Mouse (Mus musculus): ENCODE results near the gene Gfi1b.

Gfi1b gene

DNA sequence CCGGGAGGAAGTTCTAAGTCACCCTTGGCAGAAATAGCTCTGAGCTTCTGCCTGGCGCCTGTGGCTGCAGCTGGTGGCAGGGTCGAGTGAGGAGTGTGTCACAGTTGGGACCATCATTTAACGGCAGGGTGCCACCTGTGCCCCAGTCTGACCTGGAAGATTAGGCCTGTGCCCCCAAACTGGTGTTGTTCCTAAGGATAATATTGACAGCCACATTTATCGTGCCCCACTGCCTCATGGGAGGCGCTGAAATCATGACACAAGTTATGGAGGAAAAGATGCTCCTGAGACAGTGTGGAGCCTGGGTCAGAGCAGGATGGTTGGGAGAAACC lies 22.2 kb downstream of the Gfi1b start:
- DNase-seq (ENCODE audit: extremely low spot score, low spot score): no peak

DNA sequence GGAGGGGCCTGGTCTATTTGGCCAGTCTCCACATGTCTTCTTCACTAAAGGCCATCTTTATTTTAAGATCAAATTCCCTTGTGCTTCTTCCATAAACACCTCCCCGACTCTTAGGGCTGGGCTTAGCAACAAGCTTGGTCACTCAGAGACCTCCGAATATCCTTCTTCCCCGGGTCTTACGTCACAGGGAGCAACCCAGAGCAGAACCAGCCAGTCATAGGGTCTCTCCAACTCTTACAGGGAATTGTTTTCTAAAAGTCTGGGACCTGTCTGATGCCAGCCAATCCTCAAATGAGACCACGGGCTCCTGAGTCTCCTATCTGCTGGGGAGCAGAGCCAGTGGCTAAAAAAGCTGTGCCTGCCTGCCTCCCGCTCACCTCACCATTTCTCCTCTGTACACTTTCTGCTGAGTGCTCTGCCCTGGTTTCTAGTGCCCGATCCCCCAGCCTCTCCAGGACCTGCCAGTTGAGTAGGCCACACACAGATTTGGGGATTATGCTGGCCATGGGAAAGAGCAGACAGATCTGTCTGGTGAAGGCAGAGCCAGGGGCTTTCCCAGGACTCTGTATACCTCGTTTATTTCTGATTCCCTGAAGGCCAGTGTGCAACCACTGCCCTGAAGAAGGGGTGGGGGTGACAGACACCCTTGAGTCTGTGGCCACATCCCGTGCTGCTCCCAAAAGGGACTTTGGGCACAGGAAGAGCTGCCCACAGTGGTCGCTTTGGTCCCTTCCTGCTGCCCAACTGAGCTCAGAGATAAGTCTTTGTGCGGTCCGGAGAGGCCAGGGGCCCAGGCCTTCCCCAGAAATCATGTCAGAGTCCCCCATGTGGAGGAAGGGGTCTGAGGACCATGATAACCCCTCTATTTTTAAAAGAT lies 22.9 kb downstream of the Gfi1b start:
- no peak for DNase-seq (ENCODE audit: extremely low spot score, low spot score)

DNA sequence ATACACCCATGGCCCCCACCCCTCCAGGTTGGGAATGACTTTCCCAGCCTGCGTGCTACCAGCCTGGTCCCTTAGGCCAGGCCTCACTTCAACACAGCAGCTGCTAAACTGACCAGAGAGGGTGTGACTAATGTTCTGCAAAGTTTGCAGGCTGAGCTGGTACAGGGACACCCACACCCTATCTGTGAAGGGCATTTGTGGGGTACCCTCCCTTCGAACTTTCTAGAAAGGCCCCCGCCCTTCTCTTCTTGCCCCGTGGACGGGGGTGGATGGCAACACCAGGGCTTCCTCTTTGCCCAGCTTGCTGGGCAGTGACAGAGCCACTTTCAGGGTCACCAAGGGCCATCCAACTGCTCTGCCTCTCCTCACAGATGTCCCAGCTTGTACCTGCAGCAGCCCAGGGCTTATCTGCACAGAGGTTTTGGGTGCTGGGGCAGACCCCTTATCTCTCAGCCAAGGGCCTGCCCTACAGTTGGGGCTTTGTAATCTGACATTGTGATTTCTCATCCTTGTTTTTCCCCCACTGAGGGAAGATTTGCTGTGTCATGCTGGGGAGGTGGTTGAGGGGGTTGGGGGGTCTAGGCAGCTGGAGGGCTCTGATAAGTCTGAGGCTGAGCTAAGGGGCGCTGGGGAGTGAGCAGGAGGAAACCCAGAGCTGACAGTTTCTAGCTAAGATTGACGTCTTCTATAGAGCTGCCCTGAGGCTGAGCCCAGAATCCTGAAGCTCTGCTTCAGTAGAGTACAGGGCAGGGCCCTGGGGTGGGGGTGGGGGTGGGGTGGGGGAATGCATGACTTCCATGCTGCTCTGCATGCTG lies 23.8 kb downstream of the Gfi1b start:
- no peak for DNase-seq (ENCODE audit: extremely low spot score, low spot score)

DNA sequence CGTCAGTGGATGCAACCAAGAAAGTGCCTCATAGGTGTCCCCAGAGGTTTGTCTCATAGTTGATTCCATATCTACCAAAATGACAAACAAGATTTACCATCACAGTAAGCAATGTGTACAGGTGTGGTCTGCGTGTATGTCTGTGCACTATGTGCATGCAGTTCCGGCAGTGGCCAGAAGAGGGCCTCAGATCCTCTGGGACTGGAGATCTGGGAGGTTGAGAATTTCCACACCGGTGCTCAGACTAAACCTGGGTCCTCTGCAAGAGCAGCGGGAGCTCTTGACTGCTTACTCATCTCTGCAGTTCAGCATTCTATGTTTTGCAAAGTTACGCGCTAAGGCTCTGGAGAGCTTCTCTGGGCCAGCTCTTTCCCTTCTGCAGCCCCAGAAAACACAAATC lies 24.8 kb downstream of the Gfi1b start:
- no peak for DNase-seq (ENCODE audit: extremely low spot score, low spot score)

DNA sequence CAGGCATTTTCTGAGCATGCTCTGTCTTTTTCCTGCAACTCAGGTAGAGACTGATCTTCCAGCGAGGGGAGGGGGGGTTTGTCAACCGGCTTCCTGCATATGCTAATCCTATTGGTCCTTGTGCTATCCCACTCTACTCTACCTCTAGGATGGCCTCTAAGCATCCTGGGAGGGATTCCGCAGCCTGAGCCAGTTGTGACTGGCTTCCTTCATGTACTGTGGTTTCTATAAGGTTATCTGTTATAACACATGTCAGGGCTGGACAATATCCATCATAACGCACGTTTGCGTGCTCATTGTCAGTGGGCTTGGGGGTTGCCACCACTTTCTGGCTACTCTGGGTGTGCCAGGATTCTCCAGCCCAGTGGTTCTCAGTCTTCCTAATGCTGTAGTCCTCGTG lies 25.8 kb downstream of the Gfi1b start:
- no peak for DNase-seq (ENCODE audit: extremely low spot score, low spot score)

DNA sequence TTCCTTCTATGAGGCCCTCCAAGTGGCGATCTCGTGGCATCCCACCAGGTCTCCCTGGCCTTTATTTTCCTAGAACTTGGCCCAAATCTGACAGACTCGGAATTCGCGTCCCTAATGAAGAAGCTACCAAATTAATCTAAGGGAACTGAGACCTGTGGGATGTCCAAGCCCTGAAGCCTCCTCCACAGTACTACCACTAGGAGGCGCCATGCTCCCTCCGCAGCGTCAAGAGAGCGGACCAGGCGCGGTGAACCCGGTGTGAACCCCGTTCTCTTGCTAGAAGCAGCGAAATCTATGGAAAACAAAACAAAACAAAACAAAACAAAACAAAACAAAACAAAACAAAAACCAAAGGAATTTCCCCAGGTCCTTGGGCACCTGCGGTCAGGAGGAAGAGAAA lies 29.0 kb downstream of the Gfi1b start:
- peak; percentile 65 for DNase-seq (ENCODE audit: extremely low spot score, low spot score)

DNA sequence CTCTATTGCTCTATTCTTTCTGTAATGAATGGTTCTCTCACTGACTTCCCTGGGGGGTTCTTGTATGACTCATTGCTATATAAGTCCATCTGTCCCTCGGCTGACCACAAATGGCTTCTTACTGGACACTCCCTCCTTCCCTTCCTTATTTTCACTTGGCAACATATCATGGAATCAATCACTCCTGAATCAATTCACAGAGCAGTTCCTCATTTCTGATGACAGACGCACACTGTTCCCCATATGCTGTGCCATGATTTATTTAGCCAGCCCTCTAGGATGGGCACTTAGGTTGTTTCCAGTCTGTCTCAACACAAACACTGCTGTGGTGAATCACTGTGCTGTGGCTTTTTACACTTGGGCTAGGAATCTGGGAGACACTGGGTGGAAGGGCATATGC lies 30.3 kb downstream of the Gfi1b start:
- DNase-seq (ENCODE audit: extremely low spot score, low spot score): no peak

DNA sequence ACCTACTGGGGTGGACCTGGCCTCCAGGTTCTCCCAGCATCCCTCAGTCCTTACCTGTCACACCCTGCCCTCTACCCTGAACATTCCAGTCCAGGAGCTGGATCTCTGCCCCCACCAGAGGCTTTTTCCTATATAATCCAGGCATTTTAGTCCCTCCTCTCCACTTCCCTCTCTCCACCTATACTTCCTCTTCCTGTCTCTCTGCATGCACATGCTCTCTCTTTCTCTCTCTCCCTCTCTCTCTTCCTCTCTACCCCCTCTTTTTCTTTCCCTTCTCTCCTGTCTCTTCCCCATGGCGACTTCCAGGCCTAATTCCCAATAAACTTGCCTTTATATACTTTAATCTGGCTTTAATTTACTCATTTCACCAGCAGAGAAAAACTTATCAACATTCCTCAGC lies 33.2 kb downstream of the Gfi1b start:
- no peak for DNase-seq (ENCODE audit: extremely low spot score, low spot score)

DNA sequence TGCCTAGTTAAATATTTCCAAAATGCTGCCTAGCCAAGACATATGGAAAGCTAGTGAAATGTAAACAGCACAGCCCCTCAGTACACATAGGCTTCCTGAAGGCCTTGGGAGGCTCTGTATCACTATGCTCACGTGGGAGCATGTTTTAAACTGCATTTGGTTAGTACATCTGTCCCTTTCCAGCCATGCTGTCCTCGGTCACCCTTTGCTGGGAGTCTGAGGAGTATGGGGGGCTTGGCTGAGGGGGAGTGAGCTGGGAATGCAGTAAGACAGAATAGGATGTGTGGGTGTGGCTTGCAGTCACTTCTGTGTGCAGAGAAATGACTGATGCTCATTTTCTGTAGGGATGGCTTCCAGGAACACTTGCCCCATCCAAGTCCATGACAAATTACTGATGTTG lies 36.1 kb downstream of the Gfi1b start:
- DNase-seq (ENCODE audit: extremely low spot score, low spot score): no peak

DNA sequence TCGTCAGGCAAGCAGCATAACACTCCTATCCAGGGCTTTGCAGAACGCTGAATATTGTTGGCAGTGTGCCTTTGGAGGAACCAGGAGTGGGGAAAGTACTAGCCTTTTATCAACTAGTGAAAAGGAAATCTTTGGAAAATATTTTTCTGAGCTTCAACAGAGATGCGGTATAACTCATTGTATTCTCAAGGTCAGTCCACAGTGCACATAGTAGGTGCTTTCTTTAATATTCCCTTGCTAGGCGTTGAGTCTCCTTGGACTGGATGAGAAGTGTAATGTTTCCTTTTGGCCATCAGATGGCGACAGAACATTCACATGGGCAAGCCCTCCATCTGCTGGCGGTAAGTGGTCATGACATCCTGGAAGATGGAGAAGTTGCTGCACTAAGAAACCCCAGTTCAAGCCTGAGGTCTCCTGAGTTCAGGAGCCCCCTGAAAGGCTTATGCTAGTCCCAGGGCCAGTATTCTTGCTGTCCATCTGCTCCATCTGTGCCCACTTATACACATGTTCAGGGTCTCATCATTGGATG lies 36.7 kb downstream of the Gfi1b start:
- peak; percentile 67 for DNase-seq (ENCODE audit: extremely low spot score, low spot score)

DNA sequence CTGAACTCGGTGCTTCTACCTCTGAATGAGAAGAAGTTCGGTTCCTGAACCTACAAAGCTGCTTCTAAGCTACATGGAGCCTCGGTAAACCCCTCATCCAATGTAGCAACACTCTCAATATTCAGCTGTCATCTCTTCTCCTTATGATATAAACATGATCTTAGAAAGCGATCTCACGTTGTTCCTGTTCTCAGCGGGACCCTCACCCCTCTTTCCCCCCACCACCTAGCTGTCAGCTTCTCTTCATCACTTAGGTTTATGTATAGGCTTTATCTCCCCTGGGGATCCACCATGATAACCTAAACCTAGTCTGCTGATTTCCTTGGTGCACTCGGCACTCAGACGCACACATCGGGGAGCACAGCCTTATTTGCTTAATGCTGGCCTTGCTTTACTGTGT lies 38.1 kb downstream of the Gfi1b start, which contains the start of gene Gtf3c5:
Gene Gtf3c5, minus strand, starts transcription at position 101 of the 400 bp plus-strand sequence.
- no peak for DNase-seq (ENCODE audit: extremely low spot score, low spot score)

DNA sequence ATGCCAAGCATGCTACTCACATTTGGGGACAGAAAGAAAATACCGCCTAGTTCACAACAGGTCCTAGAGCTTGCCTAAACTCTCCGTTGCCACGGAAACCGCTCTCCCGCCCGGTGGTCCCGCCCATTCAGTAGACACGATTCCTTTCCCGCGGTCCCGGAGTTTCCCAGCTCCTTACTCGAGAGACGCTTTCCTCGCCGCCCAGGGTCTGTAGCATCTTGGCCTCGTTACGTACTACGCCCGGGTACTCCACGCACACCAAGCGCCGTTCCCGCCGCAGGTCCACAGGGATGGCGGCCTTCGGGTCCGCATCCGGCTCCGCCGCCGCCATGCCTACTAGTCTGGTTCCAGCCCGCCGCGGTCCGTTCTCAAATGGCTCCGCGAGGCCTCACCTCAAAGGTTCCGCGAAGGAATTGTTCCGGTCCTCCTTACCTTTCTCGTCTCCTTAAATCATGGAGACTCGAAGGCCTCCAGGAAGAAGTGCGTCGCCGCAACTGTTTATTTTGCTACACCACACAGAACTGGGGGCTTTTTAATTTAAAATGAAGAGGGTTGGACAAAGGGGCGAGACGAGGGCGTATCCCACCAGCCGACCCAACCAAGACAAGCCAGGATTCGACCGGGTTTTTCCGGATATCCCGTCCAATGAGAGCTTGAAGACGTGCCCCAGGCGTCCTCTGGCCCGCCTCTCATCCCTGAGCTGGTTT lies 39.0 kb downstream of the Gfi1b start:
- peak; percentile 94 for DNase-seq (ENCODE audit: extremely low spot score, low spot score)

DNA sequence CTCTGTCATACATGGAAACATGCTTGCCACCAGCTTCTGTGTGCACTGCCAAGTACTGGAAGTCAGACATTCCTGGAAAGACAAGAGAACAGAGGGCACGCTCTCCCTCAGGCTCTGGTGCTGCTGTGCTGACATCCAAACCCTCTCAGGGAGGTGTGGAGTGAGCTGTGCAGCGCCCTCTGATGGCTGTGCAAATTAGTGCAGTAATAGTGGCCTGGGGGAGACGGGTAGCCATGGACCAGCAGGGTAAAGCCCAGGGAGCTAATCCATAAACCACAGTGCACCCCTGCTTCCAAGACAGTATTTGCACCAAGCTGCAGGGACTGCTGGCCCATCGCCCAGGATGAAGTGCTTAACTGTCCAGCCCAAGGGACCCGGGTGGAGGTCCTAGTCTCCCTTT lies 43.8 kb downstream of the Gfi1b start:
- DNase-seq (ENCODE audit: extremely low spot score, low spot score): no peak

DNA sequence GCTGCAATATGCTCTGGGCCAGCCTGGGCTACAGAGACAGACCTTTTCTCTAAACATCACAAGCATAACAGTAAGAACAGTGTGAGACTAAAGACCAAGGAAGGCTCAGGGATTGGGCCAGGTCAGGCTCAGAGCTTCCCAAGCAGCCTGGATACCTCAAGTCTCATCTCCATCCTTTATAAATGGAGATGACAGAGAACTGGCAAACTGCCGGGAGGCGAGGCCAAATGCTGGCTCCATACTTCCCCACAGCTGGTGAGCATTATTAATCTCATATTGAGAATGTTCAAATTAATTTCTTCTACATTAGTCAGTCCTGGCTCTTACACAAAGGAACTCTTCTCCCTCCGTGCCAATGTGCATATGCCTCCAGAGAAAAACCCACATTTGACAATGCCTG lies 45.0 kb downstream of the Gfi1b start:
- DNase-seq (ENCODE audit: extremely low spot score, low spot score): no peak

DNA sequence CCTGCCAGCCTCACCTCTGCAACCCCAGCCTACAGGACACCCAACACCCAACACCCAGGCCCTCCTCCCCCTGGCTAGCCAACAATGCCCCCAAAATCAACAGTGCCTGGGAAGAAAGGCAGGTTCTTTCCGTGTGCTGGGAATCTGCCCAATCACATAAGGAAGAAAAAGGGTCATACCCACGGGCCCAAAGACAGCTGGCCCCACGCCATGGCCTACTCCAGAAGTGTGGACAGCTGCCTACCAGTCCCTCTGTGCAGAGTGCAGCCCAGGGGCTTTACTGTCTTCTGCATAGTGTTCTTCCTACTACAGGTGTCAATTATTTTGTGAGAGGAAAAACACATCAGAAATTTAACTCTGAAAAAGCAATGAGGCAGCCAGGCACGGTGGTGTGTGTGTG lies 46.4 kb downstream of the Gfi1b start:
- DNase-seq (ENCODE audit: extremely low spot score, low spot score): no peak

DNA sequence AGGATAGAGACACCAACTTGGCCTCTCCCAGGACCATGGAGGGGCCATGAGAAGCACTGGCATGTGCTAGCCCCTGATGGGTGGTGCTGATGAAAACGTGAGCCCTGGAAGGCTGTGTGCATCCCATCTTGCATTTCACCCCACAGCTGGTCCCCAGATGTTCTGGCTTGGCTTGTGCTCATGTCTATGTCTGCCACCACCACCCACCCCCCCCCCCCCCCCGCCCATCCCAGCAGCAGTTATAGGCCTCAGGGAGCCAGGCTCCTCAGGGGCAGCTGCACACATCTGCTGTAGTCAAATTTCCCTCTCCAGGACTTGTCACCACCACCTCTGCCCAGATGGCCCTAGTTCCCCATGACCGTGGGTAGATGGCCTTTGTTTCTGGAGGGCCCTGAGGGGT lies 51.9 kb downstream of the Gfi1b start:
- peak; percentile 48 for DNase-seq (ENCODE audit: extremely low spot score, low spot score)

DNA sequence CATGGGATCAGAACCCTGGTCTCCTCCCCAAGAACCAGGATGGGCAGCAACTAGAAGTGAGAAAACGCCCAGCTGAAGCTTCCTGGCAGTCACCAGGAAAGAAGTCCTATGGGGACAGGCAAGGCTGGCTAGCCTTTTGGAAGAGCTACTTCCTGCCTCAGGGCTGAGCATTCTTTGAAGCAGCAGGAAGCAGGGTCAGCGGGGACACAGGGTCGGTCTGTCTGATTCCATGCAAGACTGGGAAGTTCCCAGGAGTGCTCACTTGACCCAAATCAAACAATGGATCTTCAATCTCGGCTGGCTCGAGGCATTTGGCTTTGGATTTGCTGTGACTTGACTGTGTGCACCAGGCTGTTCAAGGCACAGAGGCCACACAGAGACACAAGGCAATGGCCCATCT lies 55.2 kb downstream of the Gfi1b start:
- no peak for DNase-seq (ENCODE audit: extremely low spot score, low spot score)

DNA sequence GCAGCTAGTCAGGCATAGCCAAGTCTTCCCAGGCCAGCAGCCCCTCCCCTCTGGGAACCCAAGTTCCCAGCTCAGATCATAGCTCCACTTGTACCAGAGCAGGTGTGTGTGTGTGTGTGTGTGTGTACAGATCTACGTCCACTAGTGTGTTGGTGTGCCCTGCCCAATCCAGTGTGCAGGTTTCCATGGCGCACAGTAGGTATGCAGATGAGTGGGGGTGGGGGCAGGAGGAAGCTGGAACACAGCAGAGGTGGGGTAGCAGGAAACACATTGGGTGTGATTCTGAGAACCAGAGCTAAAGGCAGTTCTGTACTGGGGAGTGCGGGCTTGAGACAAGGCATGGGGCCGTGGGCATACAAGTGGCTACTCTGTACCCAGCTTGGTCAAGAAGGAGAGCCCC lies 57.4 kb downstream of the Gfi1b start:
- no peak for DNase-seq (ENCODE audit: extremely low spot score, low spot score)

DNA sequence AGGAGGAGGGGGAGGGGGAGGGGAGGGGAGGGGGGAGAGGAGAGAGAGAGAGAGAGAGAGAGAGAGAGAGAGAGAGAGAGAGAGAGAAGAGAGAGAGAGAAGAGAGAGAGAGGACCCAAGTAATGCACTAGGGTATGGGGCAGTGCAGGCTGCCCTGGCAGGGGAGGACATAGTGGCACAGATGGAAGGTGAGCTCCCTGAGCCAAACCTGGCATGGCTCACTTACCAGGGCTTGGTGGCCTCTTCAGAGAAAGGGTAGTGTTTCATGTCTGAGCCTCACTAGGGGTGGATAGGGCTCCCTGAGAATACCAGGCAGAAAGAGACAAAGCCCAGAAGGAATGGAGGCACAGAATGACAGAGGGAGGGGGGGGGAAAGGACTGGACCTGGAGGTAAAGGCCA lies 58.0 kb downstream of the Gfi1b start:
- no peak for DNase-seq (ENCODE audit: extremely low spot score, low spot score)

DNA sequence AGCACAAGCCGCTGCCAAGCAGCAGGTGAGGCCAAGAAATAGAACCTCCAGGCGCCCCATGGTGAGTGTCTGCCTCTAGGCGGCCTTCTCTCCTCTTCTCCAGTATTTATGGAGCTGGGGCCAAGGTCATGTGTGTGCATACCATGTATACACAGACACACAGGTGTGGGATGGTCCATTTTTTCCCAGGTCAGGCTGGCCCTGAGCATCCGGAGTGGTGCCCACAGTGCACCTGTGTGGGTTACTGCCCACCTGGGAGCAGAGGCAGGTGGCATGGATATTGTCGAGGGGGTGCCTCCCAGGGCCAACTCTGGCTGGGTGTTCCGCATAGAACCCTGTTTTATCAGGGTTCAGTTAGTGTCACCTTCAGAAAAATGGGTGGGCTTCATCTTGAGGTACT lies 58.5 kb downstream of the Gfi1b start, which contains the start of gene Cel:
Gene Cel, minus strand, starts transcription at position 101 of the 400 bp plus-strand sequence.
- DNase-seq (ENCODE audit: extremely low spot score, low spot score): no peak
